Mouse (Mus musculus) c-Kit-positive CD71-positive TER-119-negative erythroid progenitor cells, embryonic 14.5 days (primary cell): Measurements from ENCODE around the gene AL731706.1.

Experiments
- DNase-seq: peaks from one replicate; pipeline ENCODE4 v3.0.0-alpha.2; 2013; ENCODE audit warnings: low read depth

Gene AL731706.1

GRCm38 (mm10) chr2:136834715-136835075 is 56.5 kb downstream of the AL731706.1 start:
- DNase-seq: no peak

GRCm38 (mm10) chr2:136833976-136834714 is 57.0 kb downstream of the AL731706.1 start:
- no peak for DNase-seq

- DNase-seq: no peak
These were observed 58.3 kb downstream of the AL731706.1 start for GRCm38 (mm10) chr2:136832936-136833335.
